Mouse (Mus musculus) heart, adult 8-10 months (tissue): ENCODE results near the gene Cops4. TPM values are rescaled to one million over a fixed set of nuclear protein-coding genes. Genes with fewer than 3 reads are reported as not detected.

ENCODE experiments used
- DNase-seq: peaks from one replicate; pipeline ENCODE4 v3.0.0; 2022; ENCODE audit warnings: low spot score
- microRNA-seq: library from miRNA; unstranded; fragments of <30 nt; microRNA quantifications from one replicate; pipeline ENCODE4 v1.2.0, GENCODE M21; 2022
- total RNA-seq, 4 experiments: library from RNA; stranded (reverse); gene quantifications; 2 replicates each; pipeline ENCODE4 v1.2.4; 2022

The Cops4 gene
- total RNA-seq, 4 experiments from 2014 or later = 82.5 to 94.0 (median 93.0) TPM

- no peak for DNase-seq
Measured at GRCm38 (mm10) chr5:100578863-100579411, 60.8 kb downstream of the Cops4 start.

GRCm38 (mm10) chr5:100581622-100582434 is 63.7 kb downstream of the Cops4 start:
- no peak for DNase-seq

- DNase-seq = no peak
Measured at GRCm38 (mm10) chr5:100582435-100582826, 64.3 kb downstream of the Cops4 start.

GRCm38 (mm10) chr5:100583066-100583465 is 65.0 kb downstream of the Cops4 start:
- DNase-seq = no peak

- DNase-seq = no peak
Measured at GRCm38 (mm10) chr5:100585206-100585644, 67.1 kb downstream of the Cops4 start.

- DNase-seq = no peak
Measured at GRCm38 (mm10) chr5:100585657-100586056, 67.5 kb downstream of the Cops4 start.

GRCm38 (mm10) chr5:100587136-100587535 is 69.0 kb downstream of the Cops4 start:
- DNase-seq = no peak

- peak; percentile 33 for DNase-seq
Measured at GRCm38 (mm10) chr5:100587626-100588025, 69.5 kb downstream of the Cops4 start.

- DNase-seq = no peak
Measured at GRCm38 (mm10) chr5:100590505-100590904, 72.4 kb downstream of the Cops4 start.

- no peak for DNase-seq
Measured at GRCm38 (mm10) chr5:100594803-100595467, 76.8 kb downstream of the Cops4 start.

GRCm38 (mm10) chr5:100595999-100596398 is 77.9 kb downstream of the Cops4 start:
- DNase-seq = no peak

Small RNA genes lying within 50 kb of the gene (microRNA-seq; reads per million reads assigned to microRNA genes)
- gene Gm23222 = not detected

Other genes with a start within 250 kb of the Cops4 start
- gene Sec31a, start 102.1 kb upstream of the Cops4 start, total RNA-seq = 100 to 1,000 TPM in 3 of 4 experiments, 10 to 100 TPM in 1; 97.9 to 108 (median 104) TPM
- gene Lin54, start 17.7 kb upstream of the Cops4 start, total RNA-seq = 10 to 100 TPM in 1 of 4 experiments, 1 to 10 TPM in 3; 7.3 to 10.3 (median 7.6) TPM
- 1 to 10 TPM in 3 of 4 experiments, under 1 TPM in 1; 0.50 to 2.1 (median 1.1) TPM for gene Plac8, start 53.9 kb downstream of the Cops4 start, total RNA-seq
- 100 to 1,000 TPM; 110 to 120 (median 111) TPM for gene Coq2, start 156.8 kb downstream of the Cops4 start, total RNA-seq
- 1 to 10 TPM in 3 of 4 experiments, under 1 TPM in 1; 0.98 to 2.6 (median 1.1) TPM for gene Hpse, start 201.4 kb downstream of the Cops4 start, total RNA-seq